Mouse (Mus musculus): ENCODE data around the gene Lrmda. TPM values are rescaled to one million over a fixed set of nuclear protein-coding genes. Genes with fewer than 3 reads are reported as not detected.

The Lrmda gene
- polyA plus RNA-seq, 1 experiment from 2014 or later: 0.60 TPM

- Histone ChIP-seq H3K4me3 (peak overlapping the region; percentile 31), H3K27me3 (ENCODE audit: insufficient read depth, poor library complexity, severe bottlenecking) (no peaks in the 10 kb centered on the region), H3K36me3 (no peaks in the 10 kb centered on the region), H3K4me1 (peaks cover 54% of the 10 kb centered on the region), H3K9me3 (no peaks in the 10 kb centered on the region), H3K27ac (peak overlapping the region; percentile 52; the same call in 1 of the 2 replicates)
- no peak for DNase-seq (ENCODE audit: low spot score)
- 39% methylated on average over 17 of the region's 17 CpGs for WGBS
Observed at GRCm38 (mm10) chr14:22649985-22650984, 630.8 kb downstream of the Lrmda start.

DNA sequence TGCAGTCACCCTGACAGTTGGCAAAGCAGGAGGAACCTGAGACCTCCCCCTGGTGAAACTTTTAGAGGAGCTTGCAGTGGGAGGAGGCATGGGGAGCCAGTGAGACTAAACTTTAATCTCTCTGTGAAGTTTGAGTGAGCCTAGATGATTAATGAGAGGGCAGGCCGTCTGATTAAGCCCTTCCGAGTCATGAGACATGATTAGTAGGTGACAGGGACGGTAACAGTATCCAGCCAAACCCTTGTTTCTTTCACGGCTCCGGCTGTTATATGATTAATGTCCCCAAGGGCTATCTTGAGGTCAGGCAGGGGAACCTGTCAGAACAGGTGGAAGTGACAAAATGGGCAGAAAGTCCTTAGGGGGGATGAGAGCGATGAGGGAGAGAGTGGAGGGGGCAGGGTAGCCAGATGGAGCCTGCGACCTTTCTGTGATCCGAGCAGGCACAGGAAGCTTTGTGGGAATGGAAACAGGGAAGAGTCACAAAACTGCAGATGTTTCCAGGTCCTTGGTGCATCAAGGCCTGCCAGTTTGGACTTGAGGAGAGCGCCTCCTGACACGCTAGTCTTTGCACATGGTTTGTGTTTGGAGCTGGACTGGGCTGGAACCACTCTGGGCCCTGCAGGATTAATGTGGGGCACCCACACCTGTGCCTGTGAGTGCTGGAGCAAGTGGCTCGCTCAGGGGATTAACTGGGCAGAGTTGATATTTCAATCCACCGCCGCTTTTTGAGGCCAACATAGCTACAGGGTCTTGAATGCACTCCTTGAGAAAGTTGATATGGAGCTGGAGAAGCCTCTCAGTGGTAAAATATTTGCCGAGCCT is 631.8 kb downstream of the Lrmda start:
- H3K4me1 ChIP-seq: peaks cover 51% of the 10 kb centered on the region
- H3K36me3 ChIP-seq: no peaks in the 10 kb centered on the region
- peak overlapping the region; percentile 31; the same call in 1 of the 2 replicates for H3K4me3 ChIP-seq
- H3K27me3 ChIP-seq (ENCODE audit: insufficient read depth, poor library complexity, severe bottlenecking): no peaks in the 10 kb centered on the region
- DNase-seq (ENCODE audit: low spot score): no peak
- WGBS: 32% methylated on average over 14 of the region's 14 CpGs
- H3K9me3 ChIP-seq: no peaks in the 10 kb centered on the region
- 0 out of 2 replicates have a peak overlapping the region, but pooled peaks have one; percentile 52 for H3K27ac ChIP-seq

GRCm38 (mm10) chr14:22662496-22662895 is 643.0 kb downstream of the Lrmda start:
- no peak overlapping the region for H3K4me3 ChIP-seq
- WGBS: 58% methylated on average over 3 of the region's 3 CpGs
- no peak overlapping the region for H3K27ac ChIP-seq
- DNase-seq (ENCODE audit: low spot score): no peak
- H3K36me3 ChIP-seq: no peaks in the 10 kb centered on the region
- peaks cover 21% of the 10 kb centered on the region for H3K4me1 ChIP-seq
- no peaks in the 10 kb centered on the region for H3K9me3 ChIP-seq
- peaks cover 33% of the 10 kb centered on the region for H3K27me3 ChIP-seq (ENCODE audit: insufficient read depth, poor library complexity, severe bottlenecking)

DNA sequence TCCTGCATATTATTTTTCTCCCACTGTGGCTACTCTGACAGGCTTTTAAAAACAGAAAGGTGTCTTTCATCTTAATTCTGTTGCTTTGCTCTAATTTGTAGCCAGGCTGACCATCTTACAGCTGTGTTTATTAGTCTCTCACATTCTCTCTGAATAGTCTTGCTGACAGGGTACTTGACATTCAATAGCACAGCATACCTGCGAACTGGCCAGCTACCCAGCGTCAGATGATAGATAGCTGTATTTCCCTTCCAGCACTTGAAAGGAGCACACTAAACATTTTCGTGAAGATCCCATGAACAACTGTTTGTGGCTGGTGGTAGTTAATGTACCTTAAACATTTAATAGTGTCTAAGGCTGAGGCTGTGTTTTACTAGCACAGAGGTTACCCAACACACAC is 646.9 kb downstream of the Lrmda start:
- WGBS: 30% methylated on average over 3 of the region's 3 CpGs
- peaks cover 22% of the 10 kb centered on the region; the same call in 1 of the 2 replicates for H3K27me3 ChIP-seq (ENCODE audit: insufficient read depth, poor library complexity, severe bottlenecking)
- no peaks in the 10 kb centered on the region for H3K36me3 ChIP-seq
- no peak overlapping the region for H3K27ac ChIP-seq
- no peak for DNase-seq (ENCODE audit: low spot score)
- H3K9me3 ChIP-seq: no peaks in the 10 kb centered on the region
- no peak overlapping the region for H3K4me3 ChIP-seq
- H3K4me1 ChIP-seq: peaks cover 39% of the 10 kb centered on the region

GRCm38 (mm10) chr14:22668302-22668701 is 648.8 kb downstream of the Lrmda start:
- peaks cover 39% of the 10 kb centered on the region for H3K4me1 ChIP-seq
- DNase-seq (ENCODE audit: low spot score): no peak
- peaks cover 14% of the 10 kb centered on the region; the same call in 1 of the 2 replicates for H3K27me3 ChIP-seq (ENCODE audit: insufficient read depth, poor library complexity, severe bottlenecking)
- no peak overlapping the region for H3K4me3 ChIP-seq
- H3K27ac ChIP-seq: no peak overlapping the region
- WGBS: 19% methylated on average over 8 of the region's 8 CpGs
- H3K9me3 ChIP-seq: no peaks in the 10 kb centered on the region
- H3K36me3 ChIP-seq: no peaks in the 10 kb centered on the region

GRCm38 (mm10) chr14:22668711-22669110 is 649.2 kb downstream of the Lrmda start:
- peaks cover 39% of the 10 kb centered on the region for H3K4me1 ChIP-seq
- H3K36me3 ChIP-seq: no peaks in the 10 kb centered on the region
- no peak for DNase-seq (ENCODE audit: low spot score)
- 27% methylated on average over 6 of the region's 6 CpGs for WGBS
- no peak overlapping the region for H3K4me3 ChIP-seq
- H3K27ac ChIP-seq: no peak overlapping the region
- peaks cover 10% of the 10 kb centered on the region; the same call in 1 of the 2 replicates for H3K27me3 ChIP-seq (ENCODE audit: insufficient read depth, poor library complexity, severe bottlenecking)
- H3K9me3 ChIP-seq: no peaks in the 10 kb centered on the region

GRCm38 (mm10) chr14:22673581-22673980 is 654.1 kb downstream of the Lrmda start:
- DNase-seq (ENCODE audit: low spot score): no peak
- Histone ChIP-seq H3K4me3 (no peak overlapping the region), H3K36me3 (no peaks in the 10 kb centered on the region), H3K4me1 (peaks cover 8% of the 10 kb centered on the region), H3K27ac (no peak overlapping the region), H3K9me3 (no peaks in the 10 kb centered on the region), H3K27me3 (ENCODE audit: insufficient read depth, poor library complexity, severe bottlenecking) (peaks cover 11% of the 10 kb centered on the region; the same call in 1 of the 2 replicates)
- WGBS: 47% methylated on average over 5 of the region's 5 CpGs

- H3K9me3 ChIP-seq: no peaks in the 10 kb centered on the region
- no peak overlapping the region for H3K27ac ChIP-seq
- H3K36me3 ChIP-seq: no peaks in the 10 kb centered on the region
- H3K27me3 ChIP-seq (ENCODE audit: insufficient read depth, poor library complexity, severe bottlenecking): peaks cover 15% of the 10 kb centered on the region; the same call in 1 of the 2 replicates
- peaks cover 19% of the 10 kb centered on the region for H3K4me1 ChIP-seq
- no peak for DNase-seq (ENCODE audit: low spot score)
- 74% methylated on average over 5 of the region's 5 CpGs for WGBS
- H3K4me3 ChIP-seq: no peak overlapping the region
Observed at GRCm38 (mm10) chr14:22679008-22679704, 659.6 kb downstream of the Lrmda start.

GRCm38 (mm10) chr14:22679705-22680643 is 660.5 kb downstream of the Lrmda start:
- Histone ChIP-seq H3K27me3 (ENCODE audit: insufficient read depth, poor library complexity, severe bottlenecking) (peaks cover 15% of the 10 kb centered on the region; the same call in 1 of the 2 replicates), H3K27ac (no peak overlapping the region), H3K4me1 (peaks cover 19% of the 10 kb centered on the region), H3K36me3 (no peaks in the 10 kb centered on the region), H3K4me3 (no peak overlapping the region), H3K9me3 (no peaks in the 10 kb centered on the region)
- DNase-seq (ENCODE audit: low spot score): no peak
- WGBS: 74% methylated on average over 9 of the region's 9 CpGs

GRCm38 (mm10) chr14:22686886-22687285 is 667.4 kb downstream of the Lrmda start:
- no peaks in the 10 kb centered on the region for H3K4me1 ChIP-seq

DNA sequence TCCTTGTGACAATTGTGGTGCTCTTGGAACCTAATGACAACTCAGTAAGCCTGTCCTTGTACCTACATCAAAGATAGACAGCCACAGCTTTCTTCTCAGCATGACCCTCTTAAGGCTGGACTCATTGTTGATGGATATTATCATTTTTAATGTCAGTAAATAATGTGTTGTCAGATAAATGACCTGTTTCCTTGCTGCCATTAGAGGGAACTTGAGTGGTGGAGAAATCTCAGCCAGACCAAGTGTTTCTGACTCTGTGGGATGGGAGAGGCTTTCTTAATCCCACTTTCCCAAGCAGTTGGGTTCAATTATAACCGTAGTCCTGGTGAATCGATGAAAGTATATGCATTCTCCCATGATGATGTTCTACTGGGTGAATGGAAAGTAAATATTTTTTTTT is 668.9 kb downstream of the Lrmda start:
- no peak for DNase-seq (ENCODE audit: low spot score)
- H3K4me3 ChIP-seq: no peak overlapping the region
- no peaks in the 10 kb centered on the region for H3K4me1 ChIP-seq
- no peak overlapping the region for H3K27ac ChIP-seq
- H3K27me3 ChIP-seq (ENCODE audit: insufficient read depth, poor library complexity, severe bottlenecking): no peaks in the 10 kb centered on the region
- 81% methylated on average over 2 of the region's 2 CpGs for WGBS
- H3K36me3 ChIP-seq: no peaks in the 10 kb centered on the region
- H3K9me3 ChIP-seq: no peaks in the 10 kb centered on the region

More at GRCm38 (mm10) chr14:22686886-22687285, 667.4 kb downstream of the Lrmda start:
- Histone ChIP-seq H3K4me3 (no peak overlapping the region), H3K27me3 (ENCODE audit: insufficient read depth, poor library complexity, severe bottlenecking) (no peaks in the 10 kb centered on the region), H3K27ac (no peak overlapping the region), H3K9me3 (no peaks in the 10 kb centered on the region), H3K36me3 (no peaks in the 10 kb centered on the region)
- no peak for DNase-seq (ENCODE audit: low spot score)
- WGBS: 68% methylated on average over 4 of the region's 4 CpGs

Measured in heart, embryonic 10.5 days (tissue).